Mouse (Mus musculus) frontal cortex, postnatal 36 days (tissue): ENCODE results near the gene Gon4l.
A peak's percentile ranks its signal among the peaks of the same experiment; 100 is the strongest.

Experiments
- DNase-seq, 2 experiments: peaks; one replicate each; pipeline ENCODE4 v3.0.0; 2022; ENCODE audit warnings: low spot score in 2 of 2

Gene Gon4l

GRCm38 (mm10) chr3:88912585-88912984, 77.6 kb downstream of the Gon4l start:
- no peak for DNase-seq

GRCm38 (mm10) chr3:88913511-88914383, 78.7 kb downstream of the Gon4l start, which contains the start of gene Msto1:
TSS of gene Msto1 (minus strand) at chr3:88913999.
- peak; percentile 90 to 93 for DNase-seq

- DNase-seq, result no peak
These were observed 79.4 kb downstream of the Gon4l start for GRCm38 (mm10) chr3:88914384-88914810.

DNA sequence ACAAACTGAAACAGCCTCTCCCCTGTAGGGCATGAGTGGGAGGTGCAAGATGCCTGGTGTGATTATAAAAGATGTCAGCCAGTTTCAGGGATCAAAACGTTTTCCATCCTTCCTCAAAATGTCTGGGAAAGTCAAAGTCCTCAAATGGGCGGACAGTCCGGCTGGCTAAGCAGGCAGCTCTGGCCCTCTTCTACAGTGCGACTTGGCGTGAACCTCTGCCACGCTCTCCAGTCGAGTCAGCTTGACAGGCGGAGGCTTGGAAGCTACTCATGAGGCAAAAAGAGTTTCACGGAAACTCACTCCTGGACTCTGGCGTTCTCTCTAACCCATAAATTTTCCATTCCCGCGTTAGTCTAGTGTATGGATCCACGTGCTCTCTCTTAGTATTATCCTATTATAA, 84.0 kb downstream of the Gon4l start:
- no peak for DNase-seq

DNA sequence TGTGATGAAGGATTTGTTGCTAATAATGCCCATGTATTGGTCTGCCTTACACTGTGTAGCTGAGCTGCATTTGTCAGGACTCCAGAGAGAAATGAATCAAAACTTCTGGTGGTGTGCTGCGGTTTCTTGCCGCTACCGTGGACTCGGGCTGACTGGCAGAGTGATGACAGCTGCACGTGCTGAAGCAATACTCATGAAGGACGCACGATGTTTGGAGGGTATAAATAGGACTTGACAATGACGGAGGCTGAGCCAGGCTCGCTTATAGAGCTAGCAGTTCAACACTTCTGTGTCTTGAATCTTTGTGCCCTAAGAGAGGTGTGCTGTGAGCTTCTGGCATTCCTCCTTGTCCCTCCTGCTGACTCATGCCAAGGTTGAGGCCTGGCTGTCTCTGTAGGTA, 86.4 kb downstream of the Gon4l start:
- no peak for DNase-seq

DNA sequence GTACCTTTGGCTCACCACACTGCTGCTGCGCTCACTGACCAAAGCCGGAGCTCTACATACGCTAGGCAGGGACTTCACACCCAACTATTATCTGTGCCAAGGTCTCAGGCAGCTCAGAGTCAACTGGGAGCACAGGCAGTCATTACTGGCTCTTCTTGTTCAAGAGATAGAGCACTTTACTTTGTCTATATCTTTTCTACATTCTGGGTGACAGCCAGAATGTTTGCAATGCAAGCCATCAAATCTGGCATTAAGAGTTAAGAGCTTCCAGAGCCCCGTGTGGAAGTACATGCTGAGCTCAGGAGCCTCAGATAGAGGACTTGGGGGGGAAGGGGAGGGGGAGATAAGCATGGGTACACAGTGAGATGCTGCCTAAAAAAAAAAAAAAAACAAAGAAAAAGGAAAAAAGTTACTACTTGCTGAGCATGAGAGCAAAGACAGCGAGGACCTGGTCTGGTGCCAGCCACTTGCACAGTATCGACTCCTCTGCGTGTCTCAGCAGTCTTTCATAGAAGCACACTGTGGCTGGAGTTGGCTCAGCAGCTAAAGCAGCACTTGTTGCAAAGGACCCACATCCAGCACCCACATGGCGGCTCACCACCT, 89.1 kb downstream of the Gon4l start:
- no peak for DNase-seq

DNA sequence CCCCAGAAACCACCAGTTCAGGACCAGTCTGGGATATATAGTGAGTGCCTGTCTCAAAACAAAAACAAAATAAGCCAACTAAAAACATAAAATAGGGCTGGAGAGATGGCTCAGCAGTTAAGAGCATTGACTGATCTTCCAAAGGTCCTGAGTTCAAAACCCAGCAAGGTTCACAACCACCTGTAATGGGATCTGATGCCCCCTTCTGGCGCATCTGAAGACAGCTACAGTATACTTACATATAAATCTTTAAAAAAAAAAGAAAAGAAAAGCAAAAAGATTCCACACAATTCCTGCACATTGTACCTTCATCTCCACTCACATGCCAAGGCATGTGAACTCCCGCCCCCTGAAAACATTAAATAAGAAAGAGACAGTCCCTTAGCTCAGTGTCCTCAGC, 90.6 kb downstream of the Gon4l start:
- DNase-seq, result no peak

DNA sequence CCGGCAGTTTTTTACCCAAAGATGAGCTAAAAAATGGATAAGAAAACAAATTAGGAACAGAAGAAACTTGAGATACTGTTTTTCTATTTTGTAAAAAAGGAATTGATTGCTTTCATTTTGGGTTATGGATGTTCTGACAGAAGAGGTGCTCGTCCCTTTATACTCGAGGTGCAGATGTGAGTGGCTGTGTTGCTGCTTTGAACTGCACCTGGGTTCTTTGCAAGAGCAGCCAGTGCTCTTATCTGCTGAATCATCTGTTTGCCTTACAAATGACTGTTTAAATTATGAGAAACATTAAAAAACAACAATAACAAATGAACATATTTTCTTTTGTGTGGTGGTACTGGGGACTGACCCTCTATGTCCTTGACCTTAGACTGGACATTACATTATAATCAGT, 94.5 kb downstream of the Gon4l start:
- DNase-seq, result no peak

- DNase-seq, result no peak
These were observed 104.0 kb downstream of the Gon4l start for GRCm38 (mm10) chr3:88939071-88939470.

- no peak for DNase-seq
These were observed 104.7 kb downstream of the Gon4l start for GRCm38 (mm10) chr3:88939749-88940148.

GRCm38 (mm10) chr3:88942316-88942880, 107.4 kb downstream of the Gon4l start:
- no peak for DNase-seq

- no peak for DNase-seq
These were observed 109.1 kb downstream of the Gon4l start for GRCm38 (mm10) chr3:88944109-88944508.

GRCm38 (mm10) chr3:88949786-88950575, 115.0 kb downstream of the Gon4l start:
- DNase-seq, result peak; percentile 82

DNA sequence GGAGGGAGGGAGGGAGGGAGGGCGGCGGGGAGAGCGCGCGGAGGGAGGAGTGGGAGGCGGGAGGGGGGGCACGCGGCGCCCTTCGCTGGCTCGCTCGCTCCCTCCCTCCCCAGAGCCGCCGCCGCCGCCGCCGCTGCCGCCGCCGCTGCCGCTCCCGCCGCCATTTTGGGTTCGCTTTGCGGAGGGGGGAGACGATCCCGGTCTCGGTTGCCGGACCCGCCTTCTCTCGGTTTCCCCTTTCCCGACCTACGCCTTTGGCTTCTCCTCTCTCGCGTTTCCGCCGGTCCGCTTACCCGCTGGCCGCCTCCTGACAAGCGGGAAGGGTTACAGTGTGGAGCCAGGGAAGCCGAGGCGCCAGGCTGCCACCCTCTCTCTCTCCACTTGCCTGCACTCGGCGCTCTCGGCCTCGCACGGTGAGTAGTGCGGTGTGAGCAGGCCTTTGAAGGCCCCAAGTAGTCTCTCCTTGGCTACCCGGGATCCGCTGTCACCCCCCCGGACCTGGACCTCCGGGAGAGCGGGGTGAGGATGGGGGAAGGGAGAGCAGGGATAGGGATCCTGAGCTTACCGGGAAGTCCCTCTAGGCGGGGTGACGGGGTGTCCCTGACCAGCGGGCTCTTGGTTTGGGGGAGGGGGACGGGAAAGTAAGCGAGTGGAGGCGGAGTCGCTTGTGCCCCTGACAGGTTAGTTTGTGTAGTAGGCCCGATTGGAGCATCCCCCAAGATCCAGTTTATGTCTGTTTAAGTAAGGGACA, 115.7 kb downstream of the Gon4l start, which contains the start of the genes Ash1l and Dap3:
Ash1l (plus strand) TSS at position 47 of the 751 bp plus-strand sequence.
Dap3 (minus strand) TSS at position 606 of the 751 bp plus-strand sequence.
- peak; percentile 74 to 75 for DNase-seq

DNA sequence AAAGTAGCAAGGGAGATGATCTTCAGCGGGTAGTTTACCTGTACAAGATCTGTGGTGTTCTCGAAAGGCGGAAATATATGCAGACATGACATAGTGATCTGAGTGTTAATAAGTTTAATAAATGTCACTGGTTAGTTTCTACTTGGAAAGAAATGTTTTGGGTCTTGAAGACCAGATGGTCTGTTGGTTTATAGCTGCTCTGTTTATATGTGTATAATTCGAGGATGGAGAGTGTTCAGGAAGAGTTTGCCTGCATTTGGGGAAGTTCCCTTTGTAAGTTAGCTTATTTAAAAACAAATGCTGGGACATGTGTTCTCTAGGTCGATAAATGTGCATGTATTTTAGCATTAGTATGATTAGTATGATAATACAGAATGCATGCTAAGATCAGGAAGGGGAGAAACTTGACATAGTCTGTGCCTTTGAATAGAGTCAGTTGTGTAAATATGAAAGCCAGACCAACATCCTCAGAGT, 116.3 kb downstream of the Gon4l start:
- no peak for DNase-seq

- DNase-seq, result no peak
These were observed 118.2 kb downstream of the Gon4l start for GRCm38 (mm10) chr3:88953246-88953645.

DNA sequence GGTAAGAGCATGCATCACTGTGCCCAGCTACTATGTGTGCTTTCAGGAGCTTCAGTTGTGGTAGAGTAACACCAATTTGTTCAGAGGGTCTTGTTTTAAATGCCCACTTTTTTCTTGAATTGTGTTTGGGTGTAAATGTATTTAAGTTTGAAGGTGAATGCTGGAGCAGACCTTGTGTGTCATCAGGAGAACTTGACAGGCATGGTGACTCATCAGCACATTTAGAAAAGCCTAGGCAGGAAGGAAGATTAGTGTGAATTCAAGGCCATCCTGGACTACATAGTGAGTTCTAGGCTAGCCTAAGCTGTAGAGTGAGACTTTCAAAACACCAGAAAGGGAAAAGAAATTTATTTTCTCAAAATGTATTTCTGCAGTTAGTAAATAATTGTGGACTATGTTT, 118.7 kb downstream of the Gon4l start:
- DNase-seq, result no peak
